Mouse (Mus musculus) heart, embryonic 10.5 days (tissue): ENCODE measurements around the gene AC124502.3. TPM values are rescaled to one million over a fixed set of nuclear protein-coding genes. Genes with fewer than 3 reads are reported as not detected.
A peak's percentile ranks its signal among the peaks of the same experiment; 100 is the strongest.

Source experiments
- DNase-seq: peaks from one replicate; pipeline ENCODE4 v3.0.0-alpha.2; 2017; ENCODE audit warnings: low spot score
- H3K27ac ChIP-seq: fragments of 300-500 bp; sonication (generic); 2 replicates; pipeline ENCODE4 v1.5.1; 2016; ENCODE audit warnings: mild to moderate bottlenecking
- H3K27me3 ChIP-seq: fragments of 300-500 bp; sonication (generic); 2 replicates; pipeline ENCODE4 v1.6.1; 2016; ENCODE audit warnings: mild to moderate bottlenecking; ENCODE audit not compliant: poor library complexity, insufficient read depth, severe bottlenecking
- H3K36me3 ChIP-seq: fragments of 300-500 bp; sonication (generic); 2 replicates; pipeline ENCODE4 v1.6.1; 2016; ENCODE audit warnings: mild to moderate bottlenecking, moderate library complexity
- H3K4me1 ChIP-seq: fragments of 300-500 bp; sonication (generic); 2 replicates; pipeline ENCODE4 v1.6.1; 2016; ENCODE audit warnings: mild to moderate bottlenecking
- H3K4me3 ChIP-seq: fragments of 300-500 bp; sonication (generic); 2 replicates; pipeline ENCODE4 v1.5.1; 2016; ENCODE audit warnings: mild to moderate bottlenecking, moderate library complexity
- H3K9me3 ChIP-seq: fragments of 300-500 bp; sonication (generic); 2 replicates; pipeline ENCODE4 v1.6.1; 2016; ENCODE audit warnings: mild to moderate bottlenecking, moderate library complexity
- WGBS: fragments of 180-500 bp; shearing (Covaris S2); methylation state at CpG from one replicate; pipeline ENCODE4 v1.1.7; 2016; 5-methylcytosine and 5-hydroxymethylcytosine counted together
- polyA plus RNA-seq: library from polyadenylated mRNA; unstranded; fragments of >200 nt; fragmentation: Nextera tagmentation; extraction: Ambion mirVana; gene quantifications from 2 replicates; pipeline ENCODE4 v1.2.1, GENCODE M21; 2016

The AC124502.3 gene
- polyA plus RNA-seq, 1 experiment from 2014 or later, result 2.5 TPM

DNA sequence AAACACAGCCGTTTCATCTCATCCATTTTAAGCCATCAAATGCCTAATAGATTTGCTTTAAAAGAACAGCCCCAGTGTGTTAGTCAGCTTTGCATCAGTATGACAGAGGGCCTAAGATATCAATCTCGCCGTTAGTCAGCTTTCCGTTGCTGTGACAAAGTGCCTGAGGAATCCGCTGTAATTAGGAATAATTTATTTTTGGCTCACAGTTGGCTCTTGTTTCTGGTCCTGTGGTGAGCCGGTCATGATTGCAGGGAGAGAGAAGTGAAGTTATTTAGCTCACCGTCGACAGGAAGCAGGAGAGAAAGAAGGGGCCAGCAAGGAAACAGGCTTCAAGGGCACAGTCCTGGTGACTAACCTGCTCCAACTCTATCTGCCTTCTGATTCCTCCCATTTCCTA, 25.6 kb upstream of the AC124502.3 start:
- Histone ChIP-seq H3K9me3 (no peaks in the 10 kb centered on the region), H3K27ac (no peak overlapping the region), H3K4me3 (no peak overlapping the region), H3K4me1 (peaks cover 21% of the 10 kb centered on the region), H3K27me3 (no peaks in the 10 kb centered on the region), H3K36me3 (no peaks in the 10 kb centered on the region)
- WGBS, result 55% methylated on average over 8 of the region's 8 CpGs
- DNase-seq, result no peak

DNA sequence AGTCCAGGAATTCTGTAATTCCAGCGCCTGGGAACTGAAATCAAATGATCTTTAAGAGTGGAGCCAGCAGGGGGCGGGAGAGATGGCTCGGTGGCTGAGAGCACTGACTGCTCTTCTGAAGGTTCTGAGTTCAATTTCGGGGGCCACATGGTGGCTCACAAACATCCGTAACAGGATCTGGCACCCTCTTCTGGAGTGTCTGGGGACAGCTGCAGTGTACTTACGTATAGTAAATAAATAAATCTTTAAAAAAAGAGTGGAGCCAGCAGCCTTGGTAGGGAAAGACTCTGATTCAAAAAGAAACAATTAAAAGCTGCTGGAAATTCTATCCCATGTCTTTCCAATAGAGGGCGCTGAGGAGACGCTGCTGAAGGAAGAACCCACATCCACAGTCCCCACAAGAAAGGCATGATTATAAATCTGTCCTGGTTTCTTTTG, 23.7 kb upstream of the AC124502.3 start:
- WGBS, result 19% methylated on average over 8 of the region's 8 CpGs
- H3K9me3 ChIP-seq, result no peaks in the 10 kb centered on the region
- H3K4me1 ChIP-seq, result peaks cover 22% of the 10 kb centered on the region
- H3K4me3 ChIP-seq, result no peak overlapping the region
- H3K27me3 ChIP-seq, result no peaks in the 10 kb centered on the region
- H3K36me3 ChIP-seq, result no peaks in the 10 kb centered on the region
- DNase-seq, result no peak
- no peak overlapping the region for H3K27ac ChIP-seq

DNA sequence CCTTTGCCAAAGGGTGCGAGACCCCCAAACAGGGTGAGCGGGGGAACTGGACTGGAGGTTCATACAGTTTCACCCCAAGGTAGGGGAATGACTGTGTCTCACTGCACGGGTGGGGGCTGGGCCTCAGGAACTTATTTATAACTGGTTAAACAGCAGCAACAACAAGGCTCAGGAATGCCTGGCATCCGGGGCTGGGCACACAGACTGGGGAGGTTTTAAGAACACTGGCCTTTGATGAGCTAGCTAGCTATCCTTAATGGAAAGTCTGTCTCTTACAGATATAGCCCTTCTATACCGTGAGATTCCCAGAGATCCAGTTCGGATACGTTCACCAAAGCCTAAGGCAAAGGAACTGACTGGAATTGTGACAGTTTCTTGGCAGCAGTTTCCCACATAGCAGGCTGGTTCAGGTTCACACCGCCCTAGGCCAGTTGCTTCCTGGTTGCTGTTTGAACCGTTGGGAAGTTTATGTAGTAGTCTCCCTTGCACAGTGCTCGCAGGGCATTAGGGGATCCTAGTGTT, 22.4 kb upstream of the AC124502.3 start:
- H3K4me3 ChIP-seq, result peak overlapping the region; percentile 25; the same call in 1 of the 2 replicates

DNA sequence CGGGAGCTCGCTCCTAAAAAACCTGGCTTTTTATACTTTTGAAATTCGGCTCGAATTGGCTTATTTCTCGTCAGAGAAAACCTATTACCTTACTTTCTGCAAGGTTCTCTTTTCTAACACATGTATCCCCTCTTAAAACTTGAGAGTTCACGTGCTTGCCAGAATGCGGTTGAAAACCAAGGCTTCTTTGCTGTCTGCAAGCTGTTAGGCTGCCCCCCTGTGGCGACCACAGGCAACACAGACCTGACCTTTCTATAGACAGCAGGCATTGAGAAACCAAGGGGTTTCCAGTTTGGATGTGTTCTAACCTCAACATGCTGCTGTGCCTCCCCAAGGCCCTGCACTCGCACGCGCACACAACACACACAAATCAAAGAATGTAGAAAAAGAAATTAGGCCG, 21.9 kb upstream of the AC124502.3 start:
- Histone ChIP-seq H3K27ac (peak overlapping the region; percentile 85), H3K27me3 (no peaks in the 10 kb centered on the region), H3K4me1 (peaks cover 22% of the 10 kb centered on the region), H3K36me3 (no peaks in the 10 kb centered on the region), H3K4me3 (peak overlapping the region; percentile 25; the same call in 1 of the 2 replicates), H3K9me3 (no peaks in the 10 kb centered on the region)
- peak; percentile 86 for DNase-seq
- 16% methylated on average over 12 of the region's 12 CpGs for WGBS

More for the DNA sequence above, 22.4 kb upstream of the AC124502.3 start:
- DNase-seq, result peak; percentile 85
- H3K4me1 ChIP-seq, result peaks cover 22% of the 10 kb centered on the region
- H3K36me3 ChIP-seq, result no peaks in the 10 kb centered on the region
- no peaks in the 10 kb centered on the region for H3K9me3 ChIP-seq
- WGBS, result 23% methylated on average over 10 of the region's 10 CpGs
- H3K27ac ChIP-seq, result peak overlapping the region; percentile 85
- no peaks in the 10 kb centered on the region for H3K27me3 ChIP-seq

DNA sequence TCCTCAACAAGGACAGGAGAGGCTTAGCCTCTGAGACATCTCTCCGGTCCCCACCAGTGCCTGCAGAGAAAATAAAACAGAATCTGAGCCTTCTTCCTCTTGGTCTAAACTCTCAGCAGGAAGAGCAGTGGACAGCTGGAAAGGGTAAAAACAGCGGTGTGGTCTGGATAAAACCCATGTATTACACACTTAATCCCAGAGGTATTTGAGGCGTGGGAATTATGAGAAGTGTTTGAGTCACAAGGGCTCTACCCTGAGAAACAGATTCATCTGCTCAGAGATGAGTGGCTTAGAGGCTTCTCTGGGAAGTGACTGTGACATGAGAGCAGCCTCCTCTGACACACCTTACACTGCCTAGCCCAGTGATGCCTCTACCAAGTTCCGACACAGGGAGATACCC, 21.1 kb upstream of the AC124502.3 start:
- no peaks in the 10 kb centered on the region for H3K9me3 ChIP-seq
- no peaks in the 10 kb centered on the region for H3K27me3 ChIP-seq
- no peak overlapping the region for H3K27ac ChIP-seq
- WGBS, result 84% methylated on average over 4 of the region's 4 CpGs
- no peaks in the 10 kb centered on the region for H3K36me3 ChIP-seq
- peaks cover 22% of the 10 kb centered on the region for H3K4me1 ChIP-seq
- no peak for DNase-seq
- no peak overlapping the region for H3K4me3 ChIP-seq

DNA sequence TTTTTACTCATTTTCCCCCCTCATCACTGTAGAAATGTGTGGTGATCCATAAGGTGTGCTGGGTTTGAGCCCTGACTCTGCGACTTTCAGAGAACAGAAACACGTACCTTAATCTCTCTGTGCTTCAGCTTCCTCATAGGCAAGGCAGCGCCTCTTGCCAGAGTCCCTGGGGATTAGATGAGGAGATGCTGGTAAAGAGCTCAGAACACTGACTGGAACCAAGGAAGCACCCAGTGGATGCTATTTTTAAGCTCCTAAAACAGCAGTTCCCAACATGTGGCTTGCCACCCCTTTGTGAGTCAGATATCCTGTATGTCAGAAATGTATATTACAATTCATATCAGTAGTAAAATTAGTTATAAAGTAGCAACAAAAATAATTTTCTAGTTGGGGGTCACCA, 20.5 kb upstream of the AC124502.3 start:
- no peak for DNase-seq
- no peak overlapping the region for H3K4me3 ChIP-seq
- H3K27ac ChIP-seq, result no peak overlapping the region
- 83% methylated on average over 3 of the region's 3 CpGs for WGBS
- H3K36me3 ChIP-seq, result no peaks in the 10 kb centered on the region
- H3K27me3 ChIP-seq, result no peaks in the 10 kb centered on the region
- H3K9me3 ChIP-seq, result no peaks in the 10 kb centered on the region
- peaks cover 22% of the 10 kb centered on the region for H3K4me1 ChIP-seq

DNA sequence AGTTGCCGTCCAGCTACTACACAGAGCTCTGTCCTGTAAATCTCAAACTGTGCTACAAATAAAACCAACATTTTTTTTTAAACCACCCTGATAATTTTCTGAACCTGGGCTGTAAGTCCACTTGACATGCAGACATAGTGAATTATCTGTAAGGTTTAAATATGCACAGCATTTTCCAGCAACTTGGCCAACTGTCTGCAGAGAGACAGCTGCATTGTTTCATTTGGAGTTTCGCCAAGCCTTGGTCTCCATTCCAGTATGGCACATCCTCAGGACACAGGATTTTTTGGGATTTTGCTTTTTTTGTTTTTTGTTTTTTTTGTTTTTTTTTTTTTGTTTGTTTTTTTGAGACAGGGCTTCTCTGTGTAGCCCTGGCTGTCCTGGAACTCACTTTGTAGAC, 17.3 kb upstream of the AC124502.3 start:
- Histone ChIP-seq H3K4me1 (peaks cover 20% of the 10 kb centered on the region), H3K27me3 (no peaks in the 10 kb centered on the region), H3K36me3 (peaks cover 11% of the 10 kb centered on the region), H3K9me3 (no peaks in the 10 kb centered on the region), H3K27ac (no peak overlapping the region), H3K4me3 (no peak overlapping the region)
- 81% methylated on average over 2 of the region's 2 CpGs for WGBS
- DNase-seq, result no peak

DNA sequence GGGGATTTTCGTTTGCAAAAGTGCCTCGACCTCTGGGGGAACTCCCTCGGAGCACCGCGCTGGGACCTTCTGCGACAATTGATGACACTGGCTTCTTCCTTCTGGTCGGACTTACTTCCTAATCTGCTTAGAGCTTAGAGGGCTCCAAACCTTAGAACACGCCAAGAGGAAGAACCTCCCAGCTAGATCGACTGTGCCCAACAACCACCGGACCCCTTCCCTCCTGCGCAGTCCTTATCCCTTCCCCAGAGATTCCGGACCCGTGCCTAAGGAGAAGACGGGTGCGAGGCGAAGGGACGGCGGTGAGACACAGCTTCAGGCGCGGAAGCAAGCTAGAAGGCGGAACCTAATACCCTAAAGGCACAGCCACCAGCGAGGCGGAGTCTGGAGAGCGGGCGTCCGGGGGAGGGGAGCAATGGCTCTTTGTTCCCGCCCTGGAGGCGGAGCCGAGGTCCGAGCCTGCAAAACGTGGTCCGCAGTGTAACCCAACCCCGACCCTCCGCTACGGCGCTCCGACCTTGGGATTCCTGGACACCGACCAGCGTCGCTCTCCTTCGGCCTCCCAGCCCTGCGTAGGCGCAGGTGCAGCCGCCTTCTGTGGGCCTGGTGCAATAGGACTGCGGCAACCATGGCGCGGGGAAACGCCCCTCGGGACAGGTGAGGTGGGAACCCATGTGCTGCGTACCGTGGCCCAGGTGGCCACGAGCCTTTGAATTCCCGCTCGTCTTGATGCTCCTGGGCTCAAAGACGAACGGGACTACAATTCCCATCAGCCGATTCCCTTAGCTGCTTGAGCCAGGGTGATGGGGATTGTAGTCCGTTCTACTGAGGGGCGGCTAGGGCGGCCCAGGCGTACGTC, 14.8 kb upstream of the AC124502.3 start, which contains the start of gene Slc29a2:
Gene Slc29a2 (plus strand): TSS at position 240 of the 859 bp plus-strand sequence.
- Histone ChIP-seq H3K27me3 (no peaks in the 10 kb centered on the region), H3K27ac (peak within 1 kb of the TSS; percentile 94), H3K4me3 (peak within 1 kb of the TSS; percentile 78), H3K36me3 (peaks cover 35% of the 10 kb centered on the region), H3K9me3 (no peaks in the 10 kb centered on the region), H3K4me1 (peaks cover 12% of the 10 kb centered on the region)
- peak; percentile 97 for DNase-seq
- WGBS, result under 1% methylated on average over 62 of the region's 62 CpGs

DNA sequence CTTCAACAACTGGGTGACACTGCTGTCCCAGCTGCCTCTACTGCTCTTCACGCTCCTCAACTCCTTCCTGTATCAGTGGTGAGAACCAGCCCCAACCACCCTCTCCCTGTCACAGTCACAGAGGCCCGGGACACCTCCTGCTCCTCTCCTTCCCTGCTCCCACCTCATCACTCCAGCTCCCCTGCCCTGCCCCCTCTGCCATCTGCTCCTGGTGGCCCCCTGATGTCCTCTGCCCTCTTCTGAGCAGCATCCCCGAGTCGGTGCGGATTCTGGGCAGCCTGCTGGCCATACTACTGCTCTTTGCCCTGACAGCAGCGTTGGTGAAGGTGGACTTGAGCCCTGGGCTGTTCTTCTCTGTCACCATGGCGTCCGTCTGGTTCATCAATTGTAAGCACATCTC, 12.6 kb upstream of the AC124502.3 start:
- peaks cover 12% of the 10 kb centered on the region for H3K4me1 ChIP-seq
- no peak overlapping the region for H3K27ac ChIP-seq
- H3K4me3 ChIP-seq, result no peak overlapping the region
- no peaks in the 10 kb centered on the region for H3K27me3 ChIP-seq
- no peaks in the 10 kb centered on the region for H3K9me3 ChIP-seq
- peaks cover 58% of the 10 kb centered on the region for H3K36me3 ChIP-seq
- no peak for DNase-seq
- 82% methylated on average over 8 of the region's 8 CpGs for whole genome bisulfite sequencing

DNA sequence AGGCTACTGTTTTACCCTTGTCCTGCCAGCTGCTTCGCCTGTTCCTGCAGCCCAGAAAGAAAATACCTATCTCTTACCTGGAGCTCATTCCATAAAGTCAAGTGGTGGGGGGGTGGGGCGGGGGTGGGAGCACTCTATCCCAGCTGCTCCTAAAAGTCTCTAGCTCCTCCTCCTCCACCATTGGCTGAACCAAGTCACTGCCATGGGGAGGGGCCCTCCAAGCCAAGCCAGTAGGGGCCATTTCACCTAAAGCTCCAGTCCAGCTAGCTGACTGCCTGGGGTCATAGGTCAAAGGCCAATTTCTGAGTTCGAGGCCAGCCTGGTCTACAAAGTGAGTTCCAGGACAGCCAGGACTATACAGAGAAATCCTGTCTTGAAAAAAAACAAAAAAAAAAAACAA, 6.0 kb upstream of the AC124502.3 start:
- Histone ChIP-seq H3K4me3 (no peak overlapping the region), H3K4me1 (peaks cover 3% of the 10 kb centered on the region; the same call in 1 of the 2 replicates), H3K9me3 (no peaks in the 10 kb centered on the region), H3K36me3 (peaks cover 46% of the 10 kb centered on the region), H3K27me3 (no peaks in the 10 kb centered on the region), H3K27ac (no peak overlapping the region)
- WGBS, result 73% methylated on average over 3 of the region's 3 CpGs
- DNase-seq, result no peak

DNA sequence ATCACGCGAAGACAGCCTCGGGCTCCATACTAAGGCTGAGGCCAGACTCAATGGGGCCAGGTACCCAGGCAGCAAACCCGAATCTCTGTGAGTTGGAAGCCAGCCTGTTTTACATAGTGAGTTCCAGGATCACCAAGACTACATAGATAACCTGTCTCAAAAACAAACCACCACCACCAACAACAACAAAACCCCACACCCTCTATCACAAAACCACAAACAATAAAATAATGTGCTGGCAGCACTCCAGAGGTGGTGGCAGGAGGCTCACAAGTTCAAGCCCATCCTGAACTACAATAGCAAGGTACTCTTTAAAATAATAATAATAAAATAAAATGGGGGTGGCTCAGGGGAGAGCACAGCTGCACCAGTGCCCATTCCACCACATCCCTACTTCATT, 2.1 kb upstream of the AC124502.3 start:
- Histone ChIP-seq H3K4me1 (peaks cover 26% of the 10 kb centered on the region), H3K27ac (no peak overlapping the region), H3K36me3 (peaks cover 7% of the 10 kb centered on the region), H3K27me3 (no peaks in the 10 kb centered on the region), H3K9me3 (no peaks in the 10 kb centered on the region), H3K4me3 (no peak overlapping the region)
- DNase-seq, result no peak
- 72% methylated on average over 4 of the region's 4 CpGs for WGBS

DNA sequence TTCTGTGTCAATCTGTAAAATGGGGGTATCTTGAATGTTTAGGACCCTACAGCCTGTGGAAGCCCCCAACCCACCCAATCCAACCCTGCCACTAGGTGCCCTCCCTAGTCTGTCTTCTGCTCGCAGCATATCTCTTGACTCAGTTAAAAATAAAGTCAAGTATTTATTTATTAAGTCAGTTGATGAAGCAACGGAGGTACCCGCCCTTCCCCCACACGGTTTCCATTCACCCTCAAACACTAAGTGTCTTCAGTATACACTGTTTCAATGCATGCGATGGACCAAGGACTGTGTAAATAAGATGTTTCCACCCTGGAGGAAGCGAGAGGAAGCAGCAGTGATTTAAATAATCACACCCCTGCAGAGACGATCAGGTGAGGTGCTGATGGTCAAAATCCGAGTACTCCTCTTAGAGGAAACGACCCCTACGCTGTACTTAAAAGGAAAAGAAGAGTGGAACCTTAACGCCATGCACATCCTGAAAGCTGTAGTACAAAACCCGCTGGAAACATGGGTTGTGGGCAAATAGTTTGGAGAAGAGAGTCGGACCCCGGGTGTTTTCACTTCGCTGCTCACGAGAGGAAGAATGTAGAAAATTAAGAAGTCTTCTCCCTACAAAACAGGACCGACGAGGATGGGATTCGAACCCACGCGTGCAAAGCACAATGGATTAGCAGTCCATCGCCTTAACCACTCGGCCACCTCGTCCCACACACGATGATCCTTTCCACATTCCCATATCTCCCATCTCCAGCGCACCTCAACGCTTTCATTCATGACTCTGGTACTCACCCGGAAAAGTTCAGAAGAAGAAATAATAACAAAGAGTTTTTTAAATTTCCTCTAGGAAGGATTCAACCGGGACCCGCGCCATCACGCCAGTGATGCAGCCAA, 766 bp upstream of the AC124502.3 start:
- DNase-seq, result peak; percentile 89
- Histone ChIP-seq H3K4me3 (peak overlapping the region; percentile 85), H3K9me3 (no peaks in the 10 kb centered on the region), H3K27ac (peak overlapping the region; percentile 87), H3K27me3 (no peaks in the 10 kb centered on the region), H3K4me1 (peaks cover 33% of the 10 kb centered on the region), H3K36me3 (no peaks in the 10 kb centered on the region; the same call in 1 of the 2 replicates)
- 3% methylated on average over 32 of the region's 32 CpGs for WGBS
